Mouse (Mus musculus) kidney, postnatal 0 days (tissue): ENCODE data around the gene Morn3. TPM values are rescaled to one million over a fixed set of nuclear protein-coding genes. Genes with fewer than 3 reads are reported as not detected.
A peak's percentile ranks its signal among the peaks of the same experiment; 100 is the strongest.

Experiments
- ATAC-seq: fragments of 200-750 bp; cut with Nextera tagmentation; replicated peaks from 2 replicates; pipeline ENCODE4 v1.8.0; 2017; ENCODE audit warnings: low read depth, moderate number of reproducible peaks, moderate TSS enrichment, moderate library complexity; ENCODE audit not compliant: low FRiP score
- DNase-seq: peaks from one replicate; pipeline ENCODE4 v3.0.0-alpha.2; 2016; ENCODE audit warnings: low spot score
- H3K27ac ChIP-seq: fragments of 300-500 bp; sonication (generic); 2 replicates; pipeline ENCODE4 v1.5.1; 2014; ENCODE audit warnings: mild to moderate bottlenecking
- H3K27me3 ChIP-seq: fragments of 300-500 bp; sonication (generic); 2 replicates; pipeline ENCODE4 v1.6.1; 2014; ENCODE audit warnings: low read length, mixed read lengths; ENCODE audit not compliant: insufficient read depth
- H3K36me3 ChIP-seq: fragments of 300-500 bp; sonication (generic); 2 replicates; pipeline ENCODE4 v1.6.1; 2014; ENCODE audit warnings: low read length, mixed read lengths; ENCODE audit not compliant: insufficient read depth
- H3K4me1 ChIP-seq: fragments of 300-500 bp; sonication (generic); replicated peaks from 2 replicates; pipeline ENCODE4 v1.6.1; 2014; ENCODE audit warnings: antibody characterized with exemption, low read length, mixed read lengths; ENCODE audit not compliant: insufficient read depth
- H3K4me2 ChIP-seq: fragments of 300-500 bp; sonication (generic); 2 replicates; pipeline ENCODE4 v1.6.1; 2014; ENCODE audit warnings: mild to moderate bottlenecking, low read length, moderate library complexity, mixed read lengths
- H3K4me3 ChIP-seq: fragments of 300-500 bp; sonication (generic); replicated peaks from 2 replicates; pipeline ENCODE4 v1.5.1; 2014; ENCODE audit warnings: low read depth, low read length
- H3K9ac ChIP-seq: fragments of 300-500 bp; sonication (generic); 2 replicates; pipeline ENCODE4 v1.6.1; 2014; ENCODE audit warnings: low read depth, low read length
- H3K9me3 ChIP-seq: fragments of 300-500 bp; sonication (generic); replicated peaks from 2 replicates; pipeline ENCODE4 v1.6.1; 2016; ENCODE audit warnings: low read length, inconsistent platforms, mixed read lengths
- CTCF ChIP-seq: IDR thresholded peaks from 2 replicates; pipeline ENCODE4 v1.5.1; 2016; ENCODE audit warnings: antibody characterized with exemption, low read depth, mild to moderate bottlenecking, moderate library complexity
- WGBS: fragments of 180-500 bp; shearing (Covaris S2); extraction: QIAGEN DNeasy Blood & Tissue Kit; methylation state at CpG from one replicate; pipeline ENCODE4 v1.1.7; 2014; 5-methylcytosine and 5-hydroxymethylcytosine counted together
- polyA plus RNA-seq: library from polyadenylated mRNA; unstranded; fragments of >200 nt; fragmentation: Nextera tagmentation; extraction: Ambion mirVana; gene quantifications from 2 replicates; pipeline ENCODE4 v1.2.1, GENCODE M21; 2015

Gene Morn3
- polyA plus RNA-seq, 1 experiment from 2014 or later = not detected

- H3K9ac ChIP-seq = no peak overlapping the region
- no peaks in the 10 kb centered on the region for H3K9me3 ChIP-seq
- 79% methylated on average over 9 of the region's 9 CpGs for WGBS
These were observed 4.1 kb upstream of the Morn3 start for GRCm38 (mm10) chr5:123050918-123051317.

GRCm38 (mm10) chr5:123049271-123049670 lies 2.5 kb upstream of the Morn3 start:
- H3K9ac ChIP-seq = peak overlapping the region; percentile 40; the same call in 1 of the 2 replicates
- no peaks in the 10 kb centered on the region for H3K4me1 ChIP-seq
- H3K4me2 ChIP-seq = peak overlapping the region; percentile 48
- no peaks in the 10 kb centered on the region for H3K36me3 ChIP-seq
- H3K27ac ChIP-seq = no peak overlapping the region
- H3K27me3 ChIP-seq = no peaks in the 10 kb centered on the region
- no peak overlapping the region for H3K4me3 ChIP-seq
- peak; percentile 45 for TF ChIP-seq CTCF
- 3% methylated on average over 12 of the region's 12 CpGs for WGBS
- DNase-seq (peak; percentile 86), ATAC-seq (peak; percentile 53; the same call in 1 of the 2 replicates)
- H3K9me3 ChIP-seq = no peaks in the 10 kb centered on the region

More at GRCm38 (mm10) chr5:123050918-123051317, 4.1 kb upstream of the Morn3 start:
- Histone ChIP-seq H3K27ac (no peak overlapping the region), H3K4me2 (no peak overlapping the region), H3K27me3 (no peaks in the 10 kb centered on the region), H3K4me3 (no peak overlapping the region), H3K4me1 (no peaks in the 10 kb centered on the region), H3K36me3 (no peaks in the 10 kb centered on the region)
- no peak for TF ChIP-seq CTCF
- ATAC-seq = no peak
- DNase-seq = no peak

GRCm38 (mm10) chr5:123045561-123046295 lies 1.1 kb downstream of the Morn3 start:
- H3K4me2 ChIP-seq = no peak overlapping the region
- 23% methylated on average over 9 of the region's 9 CpGs for WGBS

GRCm38 (mm10) chr5:123043856-123044255 lies 3.0 kb downstream of the Morn3 start:
- H3K27ac ChIP-seq = no peak overlapping the region
- no peak overlapping the region for H3K9ac ChIP-seq
- ATAC-seq = no peak
- no peaks in the 10 kb centered on the region for H3K27me3 ChIP-seq
- H3K36me3 ChIP-seq = no peaks in the 10 kb centered on the region
- H3K4me1 ChIP-seq = no peaks in the 10 kb centered on the region
- no peak for DNase-seq
- H3K4me2 ChIP-seq = no peak overlapping the region
- no peaks in the 10 kb centered on the region for H3K9me3 ChIP-seq
- WGBS = 32% methylated on average over 7 of the region's 7 CpGs
- TF ChIP-seq CTCF = peak; percentile 59; the same call in 1 of the 2 replicates
- no peak overlapping the region for H3K4me3 ChIP-seq

More at GRCm38 (mm10) chr5:123045561-123046295, 1.1 kb downstream of the Morn3 start:
- H3K4me1 ChIP-seq = no peaks in the 10 kb centered on the region
- no peaks in the 10 kb centered on the region for H3K27me3 ChIP-seq
- ATAC-seq (peak; percentile 46), DNase-seq (peak; percentile 92)
- H3K27ac ChIP-seq = no peak overlapping the region
- H3K9me3 ChIP-seq = no peaks in the 10 kb centered on the region
- no peak overlapping the region for H3K9ac ChIP-seq
- H3K4me3 ChIP-seq = no peak overlapping the region
- H3K36me3 ChIP-seq = no peaks in the 10 kb centered on the region
- peak; percentile 90 for TF ChIP-seq CTCF

GRCm38 (mm10) chr5:123040796-123041195 lies 6.0 kb downstream of the Morn3 start:
- Histone ChIP-seq H3K27me3 (no peaks in the 10 kb centered on the region), H3K9ac (no peak overlapping the region), H3K4me3 (no peak overlapping the region), H3K9me3 (no peaks in the 10 kb centered on the region), H3K36me3 (no peaks in the 10 kb centered on the region), H3K4me2 (no peak overlapping the region), H3K4me1 (no peaks in the 10 kb centered on the region), H3K27ac (no peak overlapping the region; the same call in 1 of the 2 replicates)
- DNase-seq = no peak
- TF ChIP-seq CTCF = no peak
- ATAC-seq = no peak
- WGBS = 45% methylated on average over 7 of the region's 7 CpGs

GRCm38 (mm10) chr5:123039120-123039752 lies 7.6 kb downstream of the Morn3 start:
- ATAC-seq = peak; percentile 59; the same call in 1 of the 2 replicates
- Histone ChIP-seq H3K4me3 (peak overlapping the region; percentile 25; the same call in 1 of the 2 replicates), H3K27me3 (no peaks in the 10 kb centered on the region), H3K36me3 (no peaks in the 10 kb centered on the region), H3K9ac (peak overlapping the region; percentile 18; the same call in 1 of the 2 replicates), H3K4me2 (peak overlapping the region; percentile 60), H3K9me3 (no peaks in the 10 kb centered on the region), H3K4me1 (no peaks in the 10 kb centered on the region), H3K27ac (peak overlapping the region; percentile 50; the same call in 1 of the 2 replicates)
- WGBS = 7% methylated on average over 25 of the region's 25 CpGs
- peak; percentile 76 for DNase-seq
- TF ChIP-seq CTCF = no peak
